Mouse (Mus musculus): Measurements from ENCODE around the gene Brpf3. TPM values are rescaled to one million over a fixed set of nuclear protein-coding genes. Genes with fewer than 3 reads are reported as not detected.

Gene Brpf3
- polyA plus RNA-seq (2012; ENCODE audit: insufficient read depth, insufficient read length, missing spikeins): 29.1 and 34.3 TPM in 2 replicates

DNA sequence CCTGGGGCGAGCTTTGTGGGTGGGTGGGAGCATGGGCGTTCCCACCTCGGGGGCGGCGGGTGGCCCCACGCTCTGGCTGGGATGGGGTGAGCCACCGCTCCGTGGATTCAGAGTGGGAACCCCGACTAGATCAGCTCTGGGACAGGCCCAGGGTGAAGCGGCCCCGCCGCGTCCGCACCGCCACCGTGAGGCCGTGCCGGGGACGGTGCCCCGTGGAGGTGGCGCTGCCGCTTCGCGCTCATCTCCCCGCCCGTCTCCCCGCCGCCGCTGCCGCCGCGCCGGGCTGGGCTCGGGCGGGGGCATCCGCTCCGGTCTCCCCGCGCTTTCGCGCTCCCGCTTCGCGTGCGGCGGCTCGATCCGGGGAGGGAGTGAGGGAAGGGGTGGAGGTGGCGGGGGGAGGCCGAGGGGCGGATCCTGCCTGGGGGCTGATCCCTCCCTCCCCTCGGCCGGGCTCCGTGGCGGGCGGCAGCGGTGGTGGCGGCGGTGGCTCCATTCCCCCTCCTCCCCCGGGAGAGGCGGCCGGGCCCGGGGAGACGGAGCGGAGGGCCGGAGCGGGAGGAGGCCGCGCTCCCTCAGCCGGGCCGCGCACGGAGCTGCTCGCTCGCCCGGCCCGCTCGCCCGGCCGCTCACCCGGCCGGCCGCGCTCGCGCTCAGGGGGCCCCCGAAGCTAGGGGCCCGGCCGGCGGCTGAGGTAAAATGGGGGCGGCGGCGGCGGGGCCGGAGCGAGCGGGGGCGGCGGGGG lies at the start of gene Brpf3:
Gene Brpf3, plus strand, starts transcription at position 420 of the 742 bp plus-strand sequence.
- Histone ChIP-seq H3K4me1 (ENCODE audit: control insufficient read depth, insufficient read depth, low read length) (peaks cover 9% of the 10 kb centered on the region; the same call in 1 of the 2 replicates), H3K27ac (ENCODE audit: insufficient read depth, low read depth, low read length) (peak within 1 kb of the TSS; percentile 36; the same call in 1 of the 2 replicates), H3K4me3 (ENCODE audit: insufficient read depth, low read length) (peak within 1 kb of the TSS; percentile 80)
- TF ChIP-seq CTCF (IDR thresholded peaks at IDR 0.05; ENCODE audit: low read depth, low read length): no peak
- TF ChIP-seq POLR2A (IDR thresholded peaks at IDR 0.05; ENCODE audit: borderline replicate concordance, low read depth, low read length): no peak

DNA sequence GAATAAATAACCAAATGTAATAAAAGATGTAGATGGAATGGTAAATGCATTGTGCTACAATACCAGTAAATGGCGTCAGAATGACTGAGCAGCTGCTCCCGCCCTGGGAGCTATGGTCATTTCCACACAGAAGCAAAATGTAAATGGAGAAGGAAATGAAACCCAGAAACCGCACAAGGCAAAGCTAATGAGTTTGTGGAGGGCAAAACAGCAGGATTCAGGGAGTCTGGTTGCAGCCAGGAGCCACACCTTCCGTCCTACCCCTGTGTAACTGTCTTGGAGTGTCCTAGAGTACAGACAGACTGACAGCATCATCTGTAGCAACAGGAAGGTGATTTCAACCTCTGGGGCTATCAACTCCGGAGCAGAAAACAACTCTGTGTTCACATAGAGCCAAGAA lies 44.4 kb upstream of the Brpf3 start:
- no peak for TF ChIP-seq CTCF (IDR thresholded peaks at IDR 0.05; ENCODE audit: low read depth, low read length)
- no peak for TF ChIP-seq POLR2A (IDR thresholded peaks at IDR 0.05; ENCODE audit: borderline replicate concordance, low read depth, low read length)
- Histone ChIP-seq H3K4me1 (ENCODE audit: control insufficient read depth, insufficient read depth, low read length) (peaks cover 10% of the 10 kb centered on the region), H3K27ac (ENCODE audit: insufficient read depth, low read depth, low read length) (peak overlapping the region; percentile 26), H3K4me3 (ENCODE audit: insufficient read depth, low read length) (no peak overlapping the region)

DNA sequence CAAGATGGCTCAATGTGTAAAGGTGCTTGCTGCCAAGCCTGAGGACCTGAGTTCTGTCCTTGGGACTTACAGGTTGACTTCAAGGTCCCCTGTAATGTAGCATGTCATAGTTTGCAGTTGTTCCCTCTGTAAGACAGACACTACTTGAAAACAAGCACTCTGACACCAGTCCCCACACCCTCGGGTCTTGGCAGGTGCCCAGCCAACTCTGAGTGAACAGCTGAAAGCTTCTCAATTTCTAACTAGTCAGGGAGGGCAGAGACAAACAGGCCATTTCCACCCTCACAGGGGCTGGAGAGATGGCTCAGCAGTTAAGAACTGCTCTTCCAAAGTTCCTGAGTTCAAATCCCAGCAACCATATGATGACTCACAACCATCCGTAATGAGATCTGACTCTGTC lies 43.4 kb upstream of the Brpf3 start:
- TF ChIP-seq CTCF (IDR thresholded peaks at IDR 0.05; ENCODE audit: low read depth, low read length): no peak
- TF ChIP-seq POLR2A (IDR thresholded peaks at IDR 0.05; ENCODE audit: borderline replicate concordance, low read depth, low read length): no peak
- Histone ChIP-seq H3K4me1 (ENCODE audit: control insufficient read depth, insufficient read depth, low read length) (peaks cover 10% of the 10 kb centered on the region), H3K27ac (ENCODE audit: insufficient read depth, low read depth, low read length) (no peak overlapping the region), H3K4me3 (ENCODE audit: insufficient read depth, low read length) (no peak overlapping the region)

DNA sequence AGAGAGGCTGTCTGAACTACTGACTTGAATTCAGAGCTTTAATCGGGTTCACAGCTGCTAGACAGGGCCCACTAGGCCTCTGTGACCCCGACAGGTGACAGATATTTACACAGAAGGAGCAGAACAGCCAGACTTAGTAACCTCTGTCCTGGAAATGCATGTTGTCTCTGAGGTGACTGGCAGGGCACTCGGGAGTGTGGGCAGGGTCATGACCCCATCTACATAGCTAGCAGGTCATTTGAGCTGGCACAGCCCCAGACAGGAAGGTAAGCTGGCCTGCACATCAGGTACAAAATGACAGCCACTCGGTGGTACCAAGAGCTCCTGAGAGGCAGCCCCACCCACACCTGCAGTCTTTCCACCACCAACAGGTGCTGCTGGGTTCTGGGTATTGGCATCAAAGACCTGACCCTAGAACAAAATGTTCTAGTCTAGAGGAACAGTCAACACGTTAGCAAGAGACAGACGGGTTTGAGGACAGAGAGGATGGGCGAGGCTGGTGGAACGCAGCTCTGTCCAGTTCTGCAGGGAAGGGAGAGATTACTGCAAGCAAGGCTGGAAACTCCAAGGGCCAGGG lies 40.1 kb upstream of the Brpf3 start:
- Histone ChIP-seq H3K27ac (ENCODE audit: insufficient read depth, low read depth, low read length) (no peak overlapping the region), H3K4me3 (ENCODE audit: insufficient read depth, low read length) (no peak overlapping the region), H3K4me1 (ENCODE audit: control insufficient read depth, insufficient read depth, low read length) (peaks cover 10% of the 10 kb centered on the region)
- TF ChIP-seq CTCF (IDR thresholded peaks at IDR 0.05; ENCODE audit: low read depth, low read length): no peak
- no peak for TF ChIP-seq POLR2A (IDR thresholded peaks at IDR 0.05; ENCODE audit: borderline replicate concordance, low read depth, low read length)

DNA sequence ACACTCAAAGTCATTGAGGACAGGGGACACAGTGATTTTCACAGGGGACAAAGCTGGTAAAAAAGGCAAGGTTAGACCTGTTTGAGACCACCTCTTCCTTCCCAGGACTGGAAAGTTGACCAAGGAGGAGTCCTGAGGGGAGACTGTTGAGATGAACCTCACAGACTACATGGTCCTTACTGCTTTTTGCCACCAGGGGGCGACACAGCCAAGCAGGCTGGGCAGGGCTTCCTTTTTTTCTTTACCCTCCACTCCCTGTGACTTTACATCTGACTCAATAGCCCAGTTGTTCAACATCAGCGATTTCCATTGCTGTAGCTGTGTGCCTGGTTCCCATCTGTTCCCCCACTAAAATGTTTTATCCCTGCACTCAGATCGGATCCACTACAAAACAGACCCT lies 39.0 kb upstream of the Brpf3 start:
- H3K27ac ChIP-seq (ENCODE audit: insufficient read depth, low read depth, low read length): no peak overlapping the region
- TF ChIP-seq POLR2A (IDR thresholded peaks at IDR 0.05; ENCODE audit: borderline replicate concordance, low read depth, low read length) (no peak), CTCF (IDR thresholded peaks at IDR 0.05; ENCODE audit: low read depth, low read length) (peak; percentile 88)

DNA sequence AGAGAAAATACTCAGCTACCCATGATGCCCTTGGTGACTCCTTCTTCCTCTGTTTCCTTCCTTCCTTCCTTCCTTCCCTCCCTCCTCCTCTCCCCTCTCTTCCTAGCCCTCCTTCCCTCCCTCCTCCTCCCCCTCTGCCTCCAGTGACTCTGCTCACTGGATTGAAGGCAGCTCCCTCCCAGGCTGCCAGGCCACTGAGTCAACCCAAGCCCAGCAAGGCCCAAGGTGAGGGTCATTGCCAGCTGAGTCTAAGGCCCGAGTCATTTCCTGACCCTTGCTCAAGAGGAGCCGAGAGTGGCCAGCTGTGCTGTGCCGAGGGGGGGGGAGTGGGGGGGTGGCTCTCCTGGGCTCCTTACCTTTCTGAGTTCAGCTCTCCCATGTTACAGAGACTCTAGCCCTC lies 34.7 kb upstream of the Brpf3 start:
- Histone ChIP-seq H3K27ac (ENCODE audit: insufficient read depth, low read depth, low read length) (no peak overlapping the region), H3K4me3 (ENCODE audit: insufficient read depth, low read length) (no peak overlapping the region), H3K4me1 (ENCODE audit: control insufficient read depth, insufficient read depth, low read length) (0 out of 2 replicates have a peak, but pooled peaks cover 3% of the 10 kb centered on the region)
- TF ChIP-seq POLR2A (IDR thresholded peaks at IDR 0.05; ENCODE audit: borderline replicate concordance, low read depth, low read length): no peak
- no peak for TF ChIP-seq CTCF (IDR thresholded peaks at IDR 0.05; ENCODE audit: low read depth, low read length)

More for the DNA sequence above, 39.0 kb upstream of the Brpf3 start:
- Histone ChIP-seq H3K4me1 (ENCODE audit: control insufficient read depth, insufficient read depth, low read length) (peaks cover 3% of the 10 kb centered on the region), H3K4me3 (ENCODE audit: insufficient read depth, low read length) (no peak overlapping the region)

DNA sequence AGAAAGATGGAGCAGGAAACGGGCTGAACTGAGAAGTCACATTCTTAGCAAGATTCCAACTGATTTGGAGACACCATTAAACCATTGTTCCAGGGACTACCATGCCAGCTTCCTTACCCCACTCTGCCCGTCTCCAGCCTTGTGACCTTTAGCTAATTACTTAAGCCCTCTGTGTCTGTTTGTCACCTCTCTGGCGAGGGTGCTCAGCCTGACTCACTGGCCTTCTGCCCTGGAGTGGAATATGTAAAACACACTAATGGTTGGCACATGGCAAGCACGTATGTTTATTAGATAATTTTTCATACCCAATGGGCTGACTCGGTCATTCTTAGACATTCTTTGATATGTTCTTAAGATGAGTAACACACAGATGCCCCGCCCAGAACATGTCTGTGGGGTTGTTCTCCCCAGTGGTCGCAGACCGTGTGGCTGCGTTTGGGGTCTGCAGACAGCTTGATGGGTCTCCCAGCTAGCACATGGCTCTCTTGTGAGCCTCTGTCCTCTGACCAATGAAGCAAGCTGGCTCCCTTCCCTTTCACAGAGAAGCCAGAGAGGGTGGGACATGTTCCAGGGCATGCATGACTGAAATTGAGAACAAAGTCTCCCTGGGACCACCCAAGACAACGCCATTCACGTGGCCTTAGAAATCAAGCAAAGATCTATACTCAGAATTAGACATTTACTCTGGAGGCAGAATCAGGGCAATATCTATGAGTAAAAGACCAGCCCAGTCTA lies 33.9 kb upstream of the Brpf3 start:
- H3K4me1 ChIP-seq (ENCODE audit: control insufficient read depth, insufficient read depth, low read length): 0 out of 2 replicates have a peak, but pooled peaks cover 3% of the 10 kb centered on the region
- no peak for TF ChIP-seq POLR2A (IDR thresholded peaks at IDR 0.05; ENCODE audit: borderline replicate concordance, low read depth, low read length)
- no peak for TF ChIP-seq CTCF (IDR thresholded peaks at IDR 0.05; ENCODE audit: low read depth, low read length)
- H3K27ac ChIP-seq (ENCODE audit: insufficient read depth, low read depth, low read length): no peak overlapping the region
- H3K4me3 ChIP-seq (ENCODE audit: insufficient read depth, low read length): no peak overlapping the region

DNA sequence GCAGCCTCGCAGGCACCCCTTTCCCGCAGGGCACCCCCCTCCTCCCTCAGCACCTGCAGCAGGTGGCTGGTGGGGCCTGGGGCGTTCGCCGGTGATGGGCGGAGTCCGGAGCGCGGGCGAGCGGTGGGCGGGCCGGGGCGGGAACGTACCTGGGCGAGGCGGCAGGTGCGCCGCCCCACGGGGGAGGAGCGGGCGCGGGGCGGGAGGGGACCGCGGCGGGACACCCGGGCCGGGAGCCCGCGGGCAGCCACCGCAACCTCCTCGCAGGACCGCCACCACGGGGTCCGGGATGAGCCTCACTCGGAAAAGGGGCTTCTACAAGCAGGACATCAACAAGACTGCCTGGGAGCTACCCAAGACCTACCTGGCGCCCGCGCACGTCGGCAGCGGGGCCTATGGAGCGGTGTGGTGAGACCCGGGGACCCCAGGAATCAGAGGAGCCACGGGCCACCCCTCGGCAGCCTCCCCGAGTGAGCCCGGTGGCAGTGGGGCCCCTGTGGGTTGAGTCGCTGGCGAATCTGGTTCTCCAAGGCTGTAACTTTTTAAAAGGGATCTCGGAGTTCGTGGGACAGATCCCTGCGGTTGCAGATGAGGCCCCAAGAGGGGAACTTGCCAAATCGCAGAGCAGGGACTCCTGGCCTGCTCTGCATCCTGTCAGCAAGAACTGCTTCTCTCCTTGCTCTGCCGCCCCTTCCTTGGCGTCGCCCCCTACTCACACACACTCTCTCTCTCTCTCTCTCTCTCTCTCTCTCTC lies 31.6 kb upstream of the Brpf3 start, which contains the start of gene Mapk13:
Gene Mapk13, plus strand, starts transcription at position 177 of the 754 bp plus-strand sequence.
- H3K27ac ChIP-seq (ENCODE audit: insufficient read depth, low read depth, low read length): no peak within 1 kb of the TSS
- H3K4me3 ChIP-seq (ENCODE audit: insufficient read depth, low read length): peak within 1 kb of the TSS; percentile 47
- H3K4me1 ChIP-seq (ENCODE audit: control insufficient read depth, insufficient read depth, low read length): 0 out of 2 replicates have a peak, but pooled peaks cover 3% of the 10 kb centered on the region
- no peak for TF ChIP-seq CTCF (IDR thresholded peaks at IDR 0.05; ENCODE audit: low read depth, low read length)
- no peak for TF ChIP-seq POLR2A (IDR thresholded peaks at IDR 0.05; ENCODE audit: borderline replicate concordance, low read depth, low read length)

DNA sequence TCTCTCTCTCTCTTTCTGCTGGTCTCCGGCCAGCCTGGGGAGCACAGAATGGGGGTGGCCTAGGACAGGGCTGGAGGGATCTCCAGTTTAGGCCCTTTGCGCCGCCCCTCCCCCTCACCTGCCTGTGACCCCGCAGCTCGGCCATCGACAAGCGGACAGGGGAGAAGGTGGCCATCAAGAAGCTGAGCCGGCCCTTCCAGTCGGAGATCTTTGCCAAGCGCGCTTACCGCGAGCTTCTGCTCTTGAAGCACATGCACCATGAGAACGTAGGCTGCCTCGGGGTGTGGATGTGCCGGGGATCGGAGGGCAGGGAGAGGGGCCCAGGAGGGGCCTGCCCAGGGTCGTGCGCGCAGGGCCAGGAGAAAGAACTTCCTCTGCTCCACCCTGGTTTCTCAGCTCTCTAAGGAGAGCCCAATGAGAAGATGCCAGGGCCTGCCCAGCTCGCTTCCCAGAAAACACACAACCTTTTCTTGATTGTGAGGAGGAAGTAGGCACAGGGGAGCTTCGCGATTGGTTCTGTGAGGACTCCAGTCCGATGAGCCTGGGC lies 30.9 kb upstream of the Brpf3 start:
- no peak overlapping the region for H3K27ac ChIP-seq (ENCODE audit: insufficient read depth, low read depth, low read length)
- no peak for TF ChIP-seq CTCF (IDR thresholded peaks at IDR 0.05; ENCODE audit: low read depth, low read length)
- TF ChIP-seq POLR2A (IDR thresholded peaks at IDR 0.05; ENCODE audit: borderline replicate concordance, low read depth, low read length): no peak

More for the DNA sequence above, 30.9 kb upstream of the Brpf3 start:
- 0 out of 2 replicates have a peak, but pooled peaks cover 3% of the 10 kb centered on the region for H3K4me1 ChIP-seq (ENCODE audit: control insufficient read depth, insufficient read depth, low read length)
- peak overlapping the region; percentile 47 for H3K4me3 ChIP-seq (ENCODE audit: insufficient read depth, low read length)
